Mouse (Mus musculus) stomach, embryonic 14.5 days (tissue): ENCODE measurements around the gene Psat1. TPM values are rescaled to one million over a fixed set of nuclear protein-coding genes. Genes with fewer than 3 reads are reported as not detected.

Experiments used
- ATAC-seq: fragments of 200-750 bp; cut with Nextera tagmentation; 2 replicates; pipeline ENCODE4 v1.8.0; 2017; ENCODE audit warnings: low read depth, moderate TSS enrichment; ENCODE audit not compliant: insufficient number of reproducible peaks, insufficient read depth, low FRiP score
- H3K27ac ChIP-seq: fragments of 300-500 bp; sonication (generic); 2 replicates; pipeline ENCODE4 v1.5.1; 2014; ENCODE audit warnings: mild to moderate bottlenecking, low read length, moderate library complexity, mixed read lengths
- H3K27me3 ChIP-seq: fragments of 300-500 bp; sonication (generic); 2 replicates; pipeline ENCODE4 v1.6.1; 2014; ENCODE audit warnings: low read length, control low read depth, mixed read lengths; ENCODE audit not compliant: control insufficient read depth, insufficient read depth
- H3K36me3 ChIP-seq: fragments of 300-500 bp; sonication (generic); 2 replicates; pipeline ENCODE4 v1.6.1; 2014; ENCODE audit warnings: mild to moderate bottlenecking, control low read depth, low read length, moderate library complexity, mixed read lengths; ENCODE audit not compliant: control insufficient read depth, insufficient read depth
- H3K4me1 ChIP-seq: fragments of 300-500 bp; sonication (generic); 2 replicates; pipeline ENCODE4 v1.6.1; 2014; ENCODE audit warnings: low read length, control low read depth, mixed read lengths; ENCODE audit not compliant: control insufficient read depth, insufficient read depth
- H3K4me2 ChIP-seq: fragments of 300-500 bp; sonication (generic); replicated peaks from 2 replicates; pipeline ENCODE4 v1.6.1; 2014; ENCODE audit warnings: low read depth, low read length, control low read depth
- H3K4me3 ChIP-seq: fragments of 300-500 bp; sonication (generic); 2 replicates; pipeline ENCODE4 v1.5.1; 2014; ENCODE audit warnings: low read depth, low read length, control low read depth
- H3K9ac ChIP-seq: fragments of 300-500 bp; sonication (generic); replicated peaks from 2 replicates; pipeline ENCODE4 v1.6.1; 2014; ENCODE audit warnings: low read depth, mild to moderate bottlenecking, control low read depth, low read length, moderate library complexity, mixed read lengths
- H3K9me3 ChIP-seq: fragments of 300-500 bp; sonication (generic); 2 replicates; pipeline ENCODE4 v1.6.1; 2016; ENCODE audit warnings: low read depth, low read length, control low read depth; ENCODE audit not compliant: control insufficient read depth
- WGBS: fragments of 180-500 bp; shearing (Covaris S2); extraction: QIAGEN DNeasy Blood & Tissue Kit; methylation state at CpG from one replicate; pipeline ENCODE4 v1.1.7; 2014; 5-methylcytosine and 5-hydroxymethylcytosine counted together
- polyA plus RNA-seq: library from polyadenylated mRNA; unstranded; fragments of >200 nt; fragmentation: Nextera tagmentation; extraction: Ambion mirVana; gene quantifications from 2 replicates; pipeline ENCODE4 v1.2.1, GENCODE M21; 2014

Psat1 gene
- polyA plus RNA-seq, 1 experiment from 2014 or later = 72.3 TPM

GRCm38 (mm10) chr19:15942421-15943116 lies 4.6 kb downstream of the Psat1 start:
- Histone ChIP-seq H3K4me3 (no peak overlapping the region), H3K27ac (no peak overlapping the region)
- 61% methylated on average over 11 of the region's 11 CpGs for WGBS

GRCm38 (mm10) chr19:15941399-15941798 lies 5.7 kb downstream of the Psat1 start:
- no peaks in the 10 kb centered on the region for H3K4me1 ChIP-seq
- H3K4me3 ChIP-seq = no peak overlapping the region
- no peak overlapping the region for H3K4me2 ChIP-seq
- H3K36me3 ChIP-seq = no peaks in the 10 kb centered on the region
- no peak overlapping the region for H3K9ac ChIP-seq
- peak overlapping the region; percentile 53; the same call in 1 of the 2 replicates for H3K27ac ChIP-seq
- H3K9me3 ChIP-seq = no peaks in the 10 kb centered on the region
- no peaks in the 10 kb centered on the region for H3K27me3 ChIP-seq
- peak; percentile 93 for ATAC-seq
- WGBS = 55% methylated on average over 8 of the region's 8 CpGs

More at GRCm38 (mm10) chr19:15942421-15943116, 4.6 kb downstream of the Psat1 start:
- Histone ChIP-seq H3K4me2 (no peak overlapping the region), H3K4me1 (no peaks in the 10 kb centered on the region), H3K27me3 (no peaks in the 10 kb centered on the region), H3K9me3 (no peaks in the 10 kb centered on the region), H3K9ac (no peak overlapping the region), H3K36me3 (no peaks in the 10 kb centered on the region)
- ATAC-seq = no peak

DNA sequence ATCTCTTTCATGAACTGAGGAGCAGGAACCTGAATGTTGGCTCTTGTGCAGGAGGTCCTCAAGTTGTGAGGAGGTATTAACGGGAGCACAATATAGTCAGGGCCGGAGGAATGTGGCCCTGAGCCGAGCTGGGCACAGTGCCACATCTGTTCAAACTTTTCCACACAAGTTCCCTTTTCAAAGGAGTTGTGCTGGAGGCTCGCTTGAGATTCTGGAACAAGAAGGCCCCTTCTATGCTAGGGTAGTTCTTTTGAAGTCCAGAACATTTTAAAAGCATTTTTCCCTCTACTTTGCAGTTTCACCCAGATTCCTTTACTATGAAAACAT lies 21.5 kb downstream of the Psat1 start:
- peak; percentile 60; the same call in 1 of the 2 replicates for ATAC-seq
- Histone ChIP-seq H3K4me1 (peaks cover 14% of the 10 kb centered on the region), H3K9me3 (no peaks in the 10 kb centered on the region), H3K4me2 (peak overlapping the region; percentile 97), H3K27me3 (no peaks in the 10 kb centered on the region), H3K36me3 (no peaks in the 10 kb centered on the region), H3K9ac (no peak overlapping the region), H3K4me3 (peak overlapping the region; percentile 65), H3K27ac (peak overlapping the region; percentile 80; the same call in 1 of the 2 replicates)
- WGBS = 10% methylated on average over 4 of the region's 4 CpGs

- peaks cover 14% of the 10 kb centered on the region for H3K4me1 ChIP-seq
- H3K9ac ChIP-seq = peak overlapping the region; percentile 40
- peak overlapping the region; percentile 65 for H3K4me3 ChIP-seq
- H3K4me2 ChIP-seq = peak overlapping the region; percentile 97
- H3K27ac ChIP-seq = peak overlapping the region; percentile 80
- peak; percentile 96 for ATAC-seq
- no peaks in the 10 kb centered on the region for H3K27me3 ChIP-seq
- no peaks in the 10 kb centered on the region for H3K9me3 ChIP-seq
- H3K36me3 ChIP-seq = no peaks in the 10 kb centered on the region
- 2% methylated on average over 43 of the region's 43 CpGs for WGBS
Measured at GRCm38 (mm10) chr19:15924866-15925718, 22.0 kb downstream of the Psat1 start.

DNA sequence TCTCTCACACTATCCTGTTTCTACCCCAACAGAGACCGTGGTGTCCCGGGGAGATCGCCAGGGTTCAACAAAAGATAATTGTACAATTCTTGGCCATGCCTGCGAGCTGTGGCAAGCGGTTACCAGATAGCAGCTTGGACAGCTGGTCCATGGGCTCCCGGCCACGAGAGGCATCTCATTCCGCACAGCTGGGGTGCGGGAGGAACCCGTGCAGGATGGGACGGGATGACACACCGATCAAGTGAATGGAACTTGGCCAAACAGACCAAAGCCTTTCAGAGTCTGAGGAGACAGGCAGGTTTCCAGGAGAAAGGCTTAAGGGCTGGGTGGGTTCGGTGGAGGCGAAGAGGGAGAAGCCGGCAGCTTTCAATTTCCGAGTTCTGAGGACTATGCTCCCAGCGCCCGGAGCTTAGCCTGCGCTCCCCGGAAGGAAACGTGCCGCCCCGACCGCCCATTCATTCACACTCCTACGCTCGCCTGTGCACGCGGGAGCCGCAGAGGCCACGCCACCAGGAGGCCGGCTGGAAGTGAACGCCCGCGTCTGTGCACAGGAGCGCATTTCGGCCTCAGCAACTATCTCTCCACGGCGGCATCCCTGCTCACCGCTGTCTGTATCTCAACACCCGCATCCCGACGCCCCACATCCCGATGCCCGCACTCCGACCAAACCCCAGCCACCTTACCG lies 22.8 kb downstream of the Psat1 start:
- Histone ChIP-seq H3K4me1 (peaks cover 14% of the 10 kb centered on the region), H3K4me3 (peak overlapping the region; percentile 65), H3K27ac (peak overlapping the region; percentile 55; the same call in 1 of the 2 replicates), H3K27me3 (no peaks in the 10 kb centered on the region), H3K9me3 (no peaks in the 10 kb centered on the region), H3K9ac (peak overlapping the region; percentile 40), H3K36me3 (no peaks in the 10 kb centered on the region), H3K4me2 (peak overlapping the region; percentile 97)
- peak; percentile 64 for ATAC-seq
- WGBS = under 1% methylated on average over 46 of the region's 46 CpGs

DNA sequence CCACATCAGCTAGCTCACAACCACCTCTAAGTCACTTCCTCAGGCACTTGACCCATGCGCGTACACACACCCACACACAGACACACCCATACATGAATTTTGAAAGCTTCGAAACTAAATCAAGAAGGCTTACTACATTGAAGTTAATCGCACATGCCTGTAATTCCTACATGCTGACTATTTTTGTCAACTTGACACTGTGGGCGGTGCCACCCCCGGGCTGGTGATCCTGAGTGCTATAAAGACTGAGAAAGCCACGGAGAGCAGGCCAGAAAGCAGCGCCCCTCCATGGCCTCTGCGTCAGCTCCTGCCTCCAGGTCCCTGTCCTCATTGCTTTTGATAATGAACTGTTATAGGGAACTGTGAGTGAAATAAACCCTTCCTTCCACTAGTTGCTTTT lies 23.7 kb downstream of the Psat1 start:
- Histone ChIP-seq H3K4me2 (peak overlapping the region; percentile 97), H3K9ac (no peak overlapping the region), H3K27me3 (no peaks in the 10 kb centered on the region), H3K27ac (no peak overlapping the region), H3K4me1 (peaks cover 14% of the 10 kb centered on the region), H3K9me3 (no peaks in the 10 kb centered on the region), H3K4me3 (peak overlapping the region; percentile 65), H3K36me3 (no peaks in the 10 kb centered on the region)
- no peak for ATAC-seq
- 29% methylated on average over 9 of the region's 9 CpGs for WGBS

- peaks cover 9% of the 10 kb centered on the region for H3K4me1 ChIP-seq
- no peaks in the 10 kb centered on the region for H3K9me3 ChIP-seq
- no peak overlapping the region for H3K9ac ChIP-seq
- WGBS = 92% methylated on average over 7 of the region's 7 CpGs
- no peak overlapping the region for H3K4me2 ChIP-seq
- no peak overlapping the region for H3K4me3 ChIP-seq
- H3K27me3 ChIP-seq = no peaks in the 10 kb centered on the region
- no peaks in the 10 kb centered on the region; the same call in 1 of the 2 replicates for H3K36me3 ChIP-seq
- ATAC-seq = no peak
- H3K27ac ChIP-seq = no peak overlapping the region
Measured at GRCm38 (mm10) chr19:15919336-15919735, 27.8 kb downstream of the Psat1 start.

GRCm38 (mm10) chr19:15918111-15918510 lies 29.0 kb downstream of the Psat1 start:
- H3K27me3 ChIP-seq = no peaks in the 10 kb centered on the region
- no peak for ATAC-seq
- WGBS = 92% methylated on average over 7 of the region's 7 CpGs
- H3K9ac ChIP-seq = no peak overlapping the region
- H3K27ac ChIP-seq = no peak overlapping the region
- peaks cover 2% of the 10 kb centered on the region; the same call in 1 of the 2 replicates for H3K4me1 ChIP-seq
- H3K4me3 ChIP-seq = no peak overlapping the region
- no peaks in the 10 kb centered on the region for H3K9me3 ChIP-seq
- no peak overlapping the region for H3K4me2 ChIP-seq
- no peaks in the 10 kb centered on the region; the same call in 1 of the 2 replicates for H3K36me3 ChIP-seq
